Mouse (Mus musculus) ES-Bruce4 (cell line): Measurements from ENCODE around the gene Mllt3.

Experiments
- CTCF ChIP-seq: IDR thresholded peaks from one replicate; pipeline ENCODE4 v1.8.1; 2011; ENCODE audit warnings: low read depth, low read length
- EP300 ChIP-seq: IDR thresholded peaks from 2 replicates; pipeline ENCODE4 v1.6.1; 2011; ENCODE audit warnings: low read depth, low read length; ENCODE audit not compliant: insufficient read depth
- POLR2A ChIP-seq: IDR thresholded peaks from one replicate; pipeline ENCODE4 v1.8.1; 2011; ENCODE audit warnings: low read length; ENCODE audit not compliant: insufficient read depth

- TF ChIP-seq CTCF: no peak
- no peak for TF ChIP-seq POLR2A
- no peak for TF ChIP-seq EP300
Measured at GRCm38 (mm10) chr4:87834310-87834709, 198.9 kb downstream of the Mllt3 start.
